Mouse (Mus musculus) left cerebral cortex, adult 2 months (tissue): ENCODE measurements at regions not wholly inside any gene's neighbourhood (a gene's known extent, or its start where the extent isn't known, plus 50 kb on each side); places are given as distances from the start of the nearest gene placed in this dataset.

Source experiments
- DNase-seq, 2 experiments: peaks; one replicate each; pipeline ENCODE4 v3.0.0; 2021 to 2022; ENCODE audit warnings: low spot score in 2 of 2, mixed read lengths in 1 of 2; ENCODE audit errors: extremely low spot score in 1 of 2
- H3K27ac ChIP-seq: fragments of 200-600 bp; 2 replicates; pipeline ENCODE4 v1.8.1; 2022
- H3K4me3 ChIP-seq: fragments of 200-600 bp; 2 replicates; pipeline ENCODE4 v1.8.1; 2022
- CTCF ChIP-seq: fragments of 200-600 bp; IDR thresholded peaks from 2 replicates; pipeline ENCODE4 v1.8.1; 2022; ENCODE audit warnings: antibody characterized with exemption, mild to moderate bottlenecking, moderate library complexity
- intact Hi-C: fragments of 180-260 bp; cut with DNase I; formaldehyde crosslinking; loops from one replicate; pipeline ENCODE4 v1.15.1; 2025

DNA sequence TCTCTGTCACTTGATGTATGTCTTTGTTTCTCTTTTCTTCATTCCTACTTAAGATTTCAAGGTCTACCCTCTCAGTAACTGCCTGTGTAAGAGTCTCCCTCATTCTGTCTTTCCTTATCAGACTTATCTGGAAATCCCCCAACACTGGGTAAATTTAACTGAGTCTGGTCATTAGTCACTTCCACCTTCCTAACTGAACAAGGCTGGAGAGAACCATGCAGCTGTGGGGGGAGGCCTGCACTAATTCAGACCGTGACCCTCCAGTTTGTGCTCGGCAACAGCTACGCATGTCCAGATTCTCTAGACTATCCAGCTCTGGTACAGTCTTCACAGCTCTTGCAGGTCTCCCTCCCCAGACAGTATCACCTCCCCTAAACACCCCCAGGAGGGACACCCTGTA, 103.3 kb downstream of the Prox1 start:
- intact Hi-C loops: no loop called here
- Histone ChIP-seq H3K27ac (no peak overlapping the region), H3K4me3 (no peak overlapping the region)
- DNase-seq: no peak
- TF ChIP-seq CTCF: no peak

DNA sequence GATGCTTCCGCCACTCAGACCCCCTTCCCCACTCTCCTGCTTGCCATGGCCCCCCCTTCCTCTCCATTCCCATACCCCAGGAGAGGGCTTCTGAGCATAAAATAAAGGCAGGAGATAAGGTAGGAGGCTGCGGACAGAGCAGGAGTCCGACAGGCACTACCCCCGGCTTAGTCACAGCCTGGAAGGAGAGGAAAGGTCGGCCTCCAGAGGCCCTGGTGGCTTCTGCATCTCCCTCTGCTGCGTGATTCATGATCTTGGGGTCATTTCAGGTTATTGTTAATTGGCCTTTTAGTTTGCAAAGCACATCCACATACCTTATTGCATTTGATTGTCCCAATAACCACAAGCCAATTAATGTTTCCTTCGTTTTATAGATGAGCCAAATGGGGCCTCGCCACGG, 104.1 kb downstream of the Prox1 start:
- no peak for TF ChIP-seq CTCF
- H3K4me3 ChIP-seq: no peak overlapping the region
- DNase-seq: no peak
- H3K27ac ChIP-seq: no peak overlapping the region
- intact Hi-C loops: no loop called here

DNA sequence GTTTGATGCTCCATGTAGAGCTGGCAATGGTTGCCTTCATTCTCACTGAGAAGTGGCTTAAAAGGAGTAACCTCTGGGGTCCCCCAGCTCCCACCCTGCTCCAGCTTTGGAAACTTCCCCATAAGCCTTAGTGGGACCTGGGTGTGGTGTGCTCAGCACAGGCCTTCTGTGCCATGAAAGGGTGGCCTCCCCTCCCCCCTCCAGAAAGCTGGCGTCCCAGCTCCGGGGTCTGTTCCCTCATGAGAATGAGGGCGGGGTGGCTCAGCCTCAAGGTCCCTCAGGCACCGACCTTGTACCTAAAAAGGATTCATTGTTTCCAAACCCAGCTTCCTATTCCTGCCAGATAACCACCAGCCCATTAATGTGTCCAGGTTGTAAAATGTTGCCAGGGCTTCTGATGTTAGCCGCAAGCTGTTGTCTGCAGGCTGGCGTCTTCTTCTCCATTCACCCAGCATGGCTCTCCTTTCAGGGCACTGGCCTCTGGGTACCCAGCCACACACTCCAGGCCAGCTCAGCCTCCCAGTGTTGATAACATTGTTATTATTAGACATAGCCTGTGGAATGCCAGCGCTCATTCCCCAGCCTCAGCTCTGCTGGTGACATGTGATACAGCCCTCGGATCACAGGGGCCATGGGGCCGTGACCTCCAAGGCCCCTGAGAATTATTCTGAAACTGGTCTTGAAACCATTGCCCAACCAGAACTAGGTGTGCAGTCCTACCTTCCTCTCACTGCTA, 108.8 kb downstream of the Prox1 start:
- intact Hi-C loops: no loop called here
- Histone ChIP-seq H3K4me3 (no peak overlapping the region), H3K27ac (no peak overlapping the region)
- no peak for DNase-seq
- no peak for TF ChIP-seq CTCF

- DNase-seq: no peak
- intact Hi-C loops: no loop called here
- TF ChIP-seq CTCF: no peak
Measured at GRCm38 (mm10) chr1:190059025-190059424, 111.5 kb downstream of the Prox1 start.

DNA sequence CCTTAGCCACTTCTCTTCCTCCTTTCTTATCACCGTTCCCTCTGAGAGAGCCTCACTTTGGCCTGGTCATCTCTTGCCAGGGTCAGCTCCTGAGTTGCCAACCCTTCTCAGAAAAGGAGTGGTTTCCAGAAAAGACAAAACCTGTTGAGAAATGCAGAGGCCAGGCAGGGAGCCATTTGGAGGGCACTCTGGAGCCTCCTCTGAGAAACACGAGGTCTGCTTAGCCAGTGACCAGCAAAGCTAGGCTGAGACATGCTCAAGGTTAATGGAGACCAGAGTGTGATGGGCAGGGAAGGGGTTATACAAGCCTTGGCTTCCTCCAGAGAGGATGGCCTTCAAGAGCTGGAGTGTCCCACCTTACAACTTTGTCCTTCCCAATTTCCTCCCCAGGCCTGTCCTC, 113.6 kb downstream of the Prox1 start:
- no peak for TF ChIP-seq CTCF
- DNase-seq: no peak
- Histone ChIP-seq H3K27ac (no peak overlapping the region), H3K4me3 (no peak overlapping the region)
- intact Hi-C loops: no loop called here

More at GRCm38 (mm10) chr1:190059025-190059424, 111.5 kb downstream of the Prox1 start:
- Histone ChIP-seq H3K4me3 (no peak overlapping the region), H3K27ac (no peak overlapping the region)

GRCm38 (mm10) chr1:190051903-190052302, 118.6 kb downstream of the Prox1 start:
- no peak for DNase-seq
- Histone ChIP-seq H3K4me3 (no peak overlapping the region), H3K27ac (no peak overlapping the region)
- no peak for TF ChIP-seq CTCF
- intact Hi-C loops: no loop called here

DNA sequence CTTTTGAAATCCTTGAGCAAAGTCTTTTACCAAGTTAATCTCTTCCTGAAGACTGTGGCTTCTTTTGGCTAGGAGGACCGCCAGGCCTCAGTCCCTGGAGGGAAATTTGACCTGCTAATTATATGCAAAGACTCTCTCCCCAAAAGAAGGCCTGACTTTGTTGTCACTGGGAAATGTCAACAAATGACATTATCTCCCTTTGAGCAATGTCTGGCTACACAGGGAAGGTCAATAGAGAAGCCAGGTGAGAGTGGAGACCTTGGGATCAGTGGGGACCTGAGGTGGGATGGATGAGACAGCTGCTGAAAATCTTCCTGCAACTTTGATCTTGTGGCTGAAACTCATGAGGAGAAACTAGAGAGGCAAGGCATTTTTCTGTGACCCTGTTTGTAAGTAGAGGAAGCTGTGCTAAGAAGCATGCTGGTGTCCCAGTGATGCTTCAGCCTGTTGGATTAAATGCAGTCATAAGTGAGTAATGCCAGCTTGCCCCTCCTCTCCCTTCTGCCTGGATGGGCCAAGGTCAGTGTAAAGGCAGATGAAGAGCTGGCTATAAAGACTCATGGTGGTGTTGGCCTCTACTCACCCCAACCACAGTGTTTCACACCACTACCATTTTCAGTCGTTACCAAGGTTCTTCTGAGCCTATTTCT, 121.9 kb downstream of the Prox1 start:
- Histone ChIP-seq H3K27ac (no peak overlapping the region), H3K4me3 (no peak overlapping the region)
- no peak for TF ChIP-seq CTCF
- intact Hi-C loops: loop anchor here (10.0 kb wide), 2 partner anchors 716 to 836 kb away; no protein-coding TSS in a partner anchor
- no peak for DNase-seq

DNA sequence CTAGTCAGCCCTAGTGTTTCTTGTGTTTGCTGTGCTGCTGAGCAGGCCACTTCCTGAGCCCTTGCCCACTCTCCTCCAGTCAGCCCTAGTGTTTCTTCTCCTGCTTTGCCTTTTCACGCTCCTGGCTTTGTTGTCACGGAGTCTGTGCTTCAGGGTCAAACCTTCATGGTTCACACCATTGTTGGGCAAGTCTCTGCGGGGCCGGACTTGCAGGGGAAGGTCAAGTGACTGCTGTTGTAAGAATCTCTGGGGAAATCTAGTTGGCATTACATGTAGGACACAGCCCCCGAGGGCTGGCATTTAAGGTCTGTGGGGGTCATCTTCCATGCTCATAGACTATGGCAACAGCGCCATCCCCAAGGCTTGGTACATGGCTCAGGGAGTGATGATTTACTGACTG, 123.3 kb downstream of the Prox1 start:
- Histone ChIP-seq H3K4me3 (no peak overlapping the region), H3K27ac (no peak overlapping the region)
- intact Hi-C loops: loop anchor here (2.0 to 10.0 kb wide), 3 partner anchors 718 to 838 kb away; no protein-coding TSS in a partner anchor
- TF ChIP-seq CTCF: no peak
- DNase-seq: no peak

GRCm38 (mm10) chr1:190045797-190046196, 123.6 kb upstream of the Smyd2 start:
- DNase-seq: peak; percentile 15 to 29
- no peak overlapping the region for H3K27ac ChIP-seq
- peak; percentile 66 for TF ChIP-seq CTCF
- no peak overlapping the region for H3K4me3 ChIP-seq
- intact Hi-C loops: loop anchor here (1.0 to 10.0 kb wide), 4 partner anchors 650 to 839 kb away; no protein-coding TSS in a partner anchor

DNA sequence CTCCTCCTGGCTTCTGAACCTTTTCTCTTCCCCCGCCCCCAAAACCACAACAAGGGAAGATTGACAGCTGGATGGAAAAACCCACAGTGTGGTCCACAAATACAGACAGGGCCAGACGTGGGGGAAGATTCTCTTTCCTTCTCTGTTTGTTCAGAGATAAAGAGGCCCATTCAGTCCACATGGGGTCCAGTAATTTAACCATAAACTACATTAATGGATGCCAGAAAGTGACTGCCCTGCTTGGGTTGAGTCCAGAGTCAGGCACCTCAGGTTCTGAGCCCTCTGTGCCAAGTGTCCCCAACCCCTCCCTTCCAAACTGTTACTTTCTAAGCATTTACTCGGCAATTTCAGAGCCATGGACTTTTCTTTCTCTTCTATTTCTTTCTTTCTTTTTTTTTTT, 121.9 kb upstream of the Smyd2 start:
- intact Hi-C loops: loop anchor here (10.0 kb wide), 2 partner anchors 721 to 841 kb away; no protein-coding TSS in a partner anchor
- no peak for DNase-seq
- TF ChIP-seq CTCF: no peak
- Histone ChIP-seq H3K4me3 (no peak overlapping the region), H3K27ac (no peak overlapping the region)

- Histone ChIP-seq H3K4me3 (no peak overlapping the region), H3K27ac (no peak overlapping the region)
- no peak for DNase-seq
- no peak for TF ChIP-seq CTCF
- intact Hi-C loops: loop anchor here (10.0 kb wide), 2 partner anchors 722 to 842 kb away; no protein-coding TSS in a partner anchor
Measured at GRCm38 (mm10) chr1:190043156-190043555, 121.0 kb upstream of the Smyd2 start.

DNA sequence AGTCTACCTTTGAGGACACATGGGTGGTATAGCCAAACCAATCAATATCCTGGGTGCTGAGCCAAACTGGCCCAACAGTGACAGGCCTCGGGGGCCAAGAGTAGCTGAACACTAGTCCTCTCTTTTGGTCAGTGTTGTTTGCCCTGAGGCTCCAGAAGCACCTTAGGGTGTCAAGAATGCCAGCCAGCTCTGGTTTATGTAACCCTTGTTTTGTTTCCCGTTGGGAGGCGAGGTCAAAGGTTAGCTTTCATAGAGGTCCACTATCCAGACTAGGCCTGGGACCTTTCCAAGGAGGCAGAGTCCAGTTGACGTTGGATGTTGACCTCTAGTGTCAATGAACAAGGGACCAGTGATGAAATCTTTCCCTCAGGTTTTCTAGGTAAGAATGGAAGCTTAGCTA, 120.0 kb upstream of the Smyd2 start:
- H3K27ac ChIP-seq: no peak overlapping the region
- no peak for TF ChIP-seq CTCF
- H3K4me3 ChIP-seq: no peak overlapping the region
- intact Hi-C loops: loop anchor here (10.0 kb wide), 2 partner anchors 723 to 843 kb away; no protein-coding TSS in a partner anchor
- DNase-seq: no peak
